Mouse (Mus musculus) intestine, embryonic 15.5 days (tissue): ENCODE data around the gene Il33. TPM values are rescaled to one million over a fixed set of nuclear protein-coding genes. Genes with fewer than 3 reads are reported as not detected.

Experiments
- polyA plus RNA-seq: library from polyadenylated mRNA; unstranded; fragments of >200 nt; fragmentation: Nextera tagmentation; extraction: Ambion mirVana; gene quantifications from 2 replicates; pipeline ENCODE4 v1.2.1, GENCODE M21; 2015

Gene Il33
- polyA plus RNA-seq, 1 experiment from 2014 or later: 20.9 TPM

Other genes starting within 250 kb of the Il33 start
- gene Mlana, start 227.3 kb upstream of the Il33 start, polyA plus RNA-seq: not detected in 2 replicates
- gene 9930021J03Rik, start 119.1 kb upstream of the Il33 start, polyA plus RNA-seq: 4.0 and 4.3 TPM in 2 replicates
- 12.1 and 12.9 TPM in 2 replicates for gene Ranbp6, start 112.1 kb upstream of the Il33 start, polyA plus RNA-seq
- gene Trpd52l3, start 78.7 kb downstream of the Il33 start, polyA plus RNA-seq: not detected in 2 replicates
- 54.5 and 54.9 TPM in 2 replicates for gene Uhrf2, start 105.4 kb downstream of the Il33 start, polyA plus RNA-seq